Mouse (Mus musculus) adrenal gland, postnatal 4 days (tissue): ENCODE data around the gene Tmem95. TPM values are rescaled to one million over a fixed set of nuclear protein-coding genes. Genes with fewer than 3 reads are reported as not detected.

Source experiments
- DNase-seq, 2 experiments: peaks; one replicate each; pipeline ENCODE4 v3.0.0; 2021 to 2022; ENCODE audit warnings: low spot score in 2 of 2, mixed read lengths in 2 of 2
- total RNA-seq, 2 experiments: library from RNA; stranded (reverse); gene quantifications; 2 replicates each; pipeline ENCODE4 v1.2.3; 2021

Tmem95 gene
- total RNA-seq, 2 experiments from 2014 or later, result not detected

- no peak for DNase-seq
Observed at GRCm38 (mm10) chr11:69910781-69911560, 33.2 kb upstream of the Tmem95 start.

DNA sequence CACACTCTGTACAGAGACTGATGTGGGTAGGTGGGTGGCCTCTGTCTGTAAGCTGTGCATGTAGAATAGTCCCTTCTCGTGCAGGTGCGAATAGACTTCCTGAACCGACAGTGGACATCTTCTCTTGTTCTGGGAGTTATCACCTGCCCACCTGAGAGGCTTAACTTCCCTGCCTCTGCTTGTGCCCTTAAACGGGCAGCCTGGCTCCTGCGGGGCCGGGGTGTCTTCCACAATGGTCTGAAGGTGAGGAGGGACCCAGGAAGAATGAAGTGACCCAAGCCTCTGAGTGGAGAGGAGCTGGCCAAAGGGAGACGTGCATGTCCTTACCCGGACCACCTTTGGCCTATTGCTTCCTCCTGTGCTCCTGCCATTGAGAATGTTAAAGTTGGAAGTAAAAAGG, 32.4 kb upstream of the Tmem95 start:
- no peak for DNase-seq

GRCm38 (mm10) chr11:69909174-69909573, 31.4 kb upstream of the Tmem95 start:
- no peak for DNase-seq

GRCm38 (mm10) chr11:69908645-69909044, 30.8 kb upstream of the Tmem95 start:
- no peak for DNase-seq

DNA sequence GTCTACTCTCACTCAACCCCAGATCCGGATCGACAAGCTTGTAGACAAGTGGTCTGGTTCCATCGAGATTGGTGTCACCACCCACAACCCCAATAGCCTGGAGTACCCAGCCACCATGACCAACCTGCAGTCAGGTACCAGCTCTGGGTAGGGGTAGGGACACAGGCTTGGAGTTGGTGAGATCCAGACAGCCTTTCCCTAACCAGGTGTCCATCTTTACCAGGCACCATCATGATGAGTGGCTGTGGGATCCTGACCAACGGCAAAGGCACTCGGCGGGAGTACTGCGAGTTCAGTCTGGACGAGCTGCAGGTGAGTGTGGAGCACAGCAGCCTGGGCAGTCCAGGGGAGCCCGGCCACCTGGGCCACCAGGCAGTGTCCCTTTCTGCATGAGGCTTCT, 26.5 kb upstream of the Tmem95 start:
- DNase-seq, result no peak

DNA sequence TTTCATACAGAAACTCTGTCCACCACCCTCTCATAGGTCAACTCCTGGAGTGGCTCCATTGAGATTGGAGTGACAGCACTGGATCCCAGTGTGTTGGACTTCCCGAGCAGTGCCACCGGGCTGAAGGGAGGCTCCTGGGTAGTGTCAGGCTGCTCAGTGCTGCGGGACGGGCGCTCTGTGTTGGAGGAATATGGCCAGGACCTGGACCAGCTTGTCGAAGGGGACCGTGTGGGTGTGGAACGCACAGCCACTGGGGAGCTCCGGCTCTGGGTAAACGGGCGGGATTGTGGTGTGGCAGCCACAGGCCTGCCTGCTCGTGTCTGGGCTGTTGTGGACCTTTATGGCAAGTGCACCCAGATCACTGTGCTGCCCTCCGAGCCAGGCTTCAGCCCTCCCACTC, 25.2 kb upstream of the Tmem95 start:
- DNase-seq, result no peak

DNA sequence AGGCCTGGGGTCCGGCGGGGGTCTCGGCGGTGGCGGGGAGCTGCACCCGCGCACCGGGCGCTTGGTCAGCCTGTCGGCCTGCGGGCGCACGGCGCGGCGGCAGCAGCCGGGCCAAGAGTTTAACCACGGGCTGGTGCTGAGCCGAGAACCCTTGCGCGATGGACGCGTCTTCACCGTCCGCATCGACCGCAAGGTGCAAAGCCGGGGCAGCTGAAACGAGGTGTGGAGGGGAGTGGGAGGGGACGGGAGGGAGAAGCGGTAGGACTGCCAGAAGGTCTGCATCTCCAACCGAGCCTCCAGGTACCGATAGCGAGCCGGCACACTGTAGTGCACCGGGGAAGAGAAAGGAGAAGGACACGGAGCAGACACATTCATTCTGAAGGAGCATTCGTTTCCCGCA, 24.2 kb upstream of the Tmem95 start:
- DNase-seq, result no peak

- peak; percentile 68 to 87 for DNase-seq
Observed at GRCm38 (mm10) chr11:69901406-69901846, 23.6 kb upstream of the Tmem95 start.

DNA sequence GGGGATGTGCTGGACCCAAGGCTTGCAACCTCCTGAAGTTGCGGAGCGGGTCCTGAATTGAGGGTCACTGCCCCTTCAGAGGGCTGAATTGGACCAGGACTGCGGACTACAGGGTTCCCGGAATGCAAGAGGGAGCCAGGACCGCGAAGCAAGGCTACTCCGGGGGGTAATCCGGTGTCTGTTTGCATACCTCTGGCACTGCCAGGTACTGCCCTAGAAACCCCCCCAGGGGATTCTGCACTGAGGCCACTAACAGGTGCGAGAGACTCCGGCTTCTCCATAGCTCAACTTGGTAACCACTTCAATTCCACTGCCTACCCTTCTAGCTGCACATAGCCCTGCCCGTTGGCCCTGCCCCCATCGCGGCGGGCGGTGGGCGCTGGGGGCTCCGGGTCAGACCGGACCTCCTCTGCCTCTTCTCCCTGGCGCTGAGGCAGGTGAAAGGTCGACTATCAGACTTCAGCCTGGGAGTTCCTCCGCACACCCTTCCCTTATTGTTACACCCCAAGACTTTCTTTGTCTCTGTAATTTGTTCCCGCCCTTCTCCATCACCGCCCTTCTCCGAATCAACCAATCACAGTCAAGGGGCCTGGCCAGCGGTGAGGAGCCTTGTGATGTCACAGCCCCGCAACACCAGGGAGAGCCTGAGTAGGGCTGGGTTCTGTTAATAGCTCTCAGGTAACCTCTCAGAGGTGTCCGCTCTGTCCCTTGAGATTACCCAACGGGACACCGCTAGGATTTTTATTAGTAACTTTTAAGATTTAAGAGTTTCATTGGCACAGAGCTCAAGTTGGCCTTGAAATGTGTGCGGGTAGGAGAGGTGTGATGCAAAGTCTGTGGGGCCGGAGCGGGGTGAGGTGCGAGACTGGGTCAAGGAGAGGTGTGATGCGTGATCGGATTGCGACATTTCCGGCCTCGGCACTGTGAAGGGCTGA, 22.9 kb upstream of the Tmem95 start, which contains the start of the genes 2810408A11Rik and Neurl4:
Gene 2810408A11Rik (minus strand): TSS at position 517 of the 935 bp plus-strand sequence.
Gene Neurl4 (plus strand): TSS at position 602 of the 935 bp plus-strand sequence.
- peak; percentile 47 to 78 for DNase-seq

DNA sequence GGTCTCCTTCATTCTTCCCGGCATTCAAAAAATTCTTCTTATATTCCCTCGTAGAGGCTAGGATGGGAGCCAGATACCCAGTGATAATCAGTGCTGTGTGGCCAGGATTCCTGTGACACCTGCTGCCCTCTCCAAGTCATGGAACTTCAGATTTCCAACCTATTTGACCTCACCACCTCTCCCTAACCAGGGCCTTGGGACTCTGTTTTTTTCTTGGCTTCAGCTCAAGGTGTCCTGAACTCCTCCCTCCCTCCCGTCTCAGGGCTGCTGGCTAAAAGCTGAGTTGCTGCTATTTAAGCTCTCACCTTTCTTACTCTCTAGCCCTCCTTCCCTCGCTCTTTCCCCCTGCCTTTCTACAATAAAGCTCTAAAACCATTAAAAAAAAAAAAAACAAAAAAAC, 22.1 kb upstream of the Tmem95 start:
- no peak for DNase-seq

DNA sequence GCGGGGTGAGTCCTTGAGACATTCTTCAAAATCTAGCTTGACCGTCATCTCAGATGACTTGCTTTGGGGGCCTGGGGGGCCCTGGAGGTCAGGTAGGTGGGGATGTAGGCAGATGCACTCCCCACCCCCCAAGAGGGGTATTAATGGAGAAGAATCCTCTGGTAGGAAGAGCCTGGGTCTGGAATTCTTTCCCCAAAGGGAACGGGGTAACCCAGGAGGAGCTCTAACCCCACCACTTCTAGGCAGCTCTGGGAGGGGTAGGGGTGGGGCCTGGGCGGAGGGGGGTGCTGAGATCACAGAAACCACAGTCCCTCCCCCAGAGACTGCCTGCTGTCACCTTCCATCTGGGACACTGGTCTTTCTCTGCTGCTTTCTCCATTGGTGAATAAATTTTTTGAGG, 17.5 kb upstream of the Tmem95 start, which contains the start of gene Acap1:
Gene Acap1 (minus strand): TSS at position 249 of the 400 bp plus-strand sequence.
- DNase-seq, result no peak

DNA sequence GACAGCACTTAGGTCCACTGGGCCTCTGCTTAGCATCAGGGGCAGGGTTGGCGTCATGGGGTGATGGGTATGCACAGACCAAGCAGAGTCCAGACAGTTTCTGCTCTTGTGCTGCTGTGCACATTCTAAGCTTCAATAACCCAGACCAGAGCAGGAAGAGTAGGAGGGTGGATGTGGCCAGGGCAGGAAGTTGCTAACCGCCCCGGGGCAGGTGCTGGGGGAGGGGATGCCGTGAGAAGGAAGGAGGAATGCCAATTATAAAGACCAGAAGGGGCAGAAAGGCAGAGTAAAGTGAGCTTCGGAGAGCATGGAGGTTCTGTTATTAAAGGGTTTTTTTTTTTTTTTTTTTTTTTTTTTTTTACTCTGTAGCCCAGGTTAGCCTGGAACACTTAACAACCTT, 16.9 kb upstream of the Tmem95 start:
- DNase-seq, result no peak

DNA sequence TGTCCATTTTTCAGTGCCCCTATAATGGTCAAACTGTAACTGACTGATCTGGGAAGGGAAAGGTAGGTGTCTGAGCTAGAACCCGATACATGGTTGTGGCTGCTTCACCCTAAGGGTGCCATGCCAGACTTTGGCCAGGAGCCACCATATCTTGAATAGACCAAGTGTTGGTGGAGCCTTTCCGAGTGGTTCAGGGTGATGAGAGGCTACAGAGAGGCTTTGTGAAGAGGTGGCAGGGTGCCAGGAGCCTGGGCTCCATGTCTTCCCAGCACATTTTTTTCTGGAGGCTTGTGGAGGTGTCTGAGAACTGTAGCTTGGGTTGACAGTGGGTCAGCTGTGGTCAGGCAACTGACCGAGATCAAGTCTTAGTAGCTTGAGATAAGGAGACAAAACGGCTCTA, 13.7 kb upstream of the Tmem95 start:
- no peak for DNase-seq

- no peak for DNase-seq
Observed at GRCm38 (mm10) chr11:69886907-69887635, 9.3 kb upstream of the Tmem95 start.

- DNase-seq, result no peak
Observed at GRCm38 (mm10) chr11:69884663-69885062, 6.8 kb upstream of the Tmem95 start.

GRCm38 (mm10) chr11:69884240-69884639, 6.4 kb upstream of the Tmem95 start:
- no peak for DNase-seq

- DNase-seq, result no peak
Observed at GRCm38 (mm10) chr11:69883527-69884151, 5.8 kb upstream of the Tmem95 start.

GRCm38 (mm10) chr11:69883066-69883465, 5.2 kb upstream of the Tmem95 start:
- DNase-seq, result no peak

DNA sequence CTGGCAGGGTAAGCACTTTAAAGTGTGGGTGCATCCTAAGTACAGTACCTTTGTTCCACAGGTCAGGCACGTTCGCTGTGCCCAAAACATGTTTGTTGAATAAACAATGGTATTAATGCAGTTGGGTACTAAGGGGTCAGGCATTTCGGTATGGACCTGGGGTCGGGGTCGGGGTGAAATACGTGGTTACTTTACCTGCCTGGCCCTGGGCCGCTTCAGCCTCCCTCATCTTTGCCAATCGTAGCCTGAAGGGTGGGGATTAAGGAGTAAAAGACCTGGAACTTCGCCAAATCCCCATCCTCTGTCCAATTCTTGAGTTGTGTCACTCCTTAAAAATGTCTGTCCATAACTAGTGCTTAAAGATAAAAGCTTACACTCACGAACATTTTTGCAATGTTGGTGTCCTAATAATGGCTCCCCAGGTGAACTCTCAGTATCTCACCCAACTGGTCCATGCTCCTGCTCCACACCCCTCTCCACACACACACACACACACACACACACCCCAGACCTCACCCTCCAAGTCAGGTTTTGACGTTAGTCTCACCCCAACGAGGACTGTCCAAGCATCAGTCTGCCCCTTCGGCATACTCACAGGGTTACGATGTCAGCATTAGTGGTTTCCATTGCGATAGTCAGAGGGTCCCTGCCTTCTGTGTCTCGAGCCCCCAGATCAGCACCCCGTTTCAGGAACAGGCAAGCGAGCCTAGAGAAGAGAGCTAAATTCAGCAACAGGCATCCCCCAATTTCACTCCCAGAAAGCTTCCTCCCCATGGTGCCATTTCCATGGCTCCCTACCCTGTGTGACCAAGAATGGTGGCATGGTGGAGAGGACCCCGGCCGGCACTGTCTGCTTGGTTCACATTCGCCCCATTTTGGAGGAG, 4.2 kb upstream of the Tmem95 start:
- no peak for DNase-seq
